Mouse (Mus musculus): ENCODE measurements around the gene Cdk5r2.

GRCm38 (mm10) chr1:74892351-74893133, 37.8 kb downstream of the Cdk5r2 start:
- TF ChIP-seq GATA1 (IDR thresholded peaks at IDR 0.05; ENCODE audit: low read length) (no peak), TAL1 (IDR thresholded peaks at IDR 0.05; ENCODE audit: low read length) (no peak)

Measured in erythroblast, embryonic 14.5 days (primary cell).